Mouse (Mus musculus) left cerebral cortex, adult 11 months (tissue): ENCODE measurements at regions not wholly inside any gene's neighbourhood (a gene's known extent, or its start where the extent isn't known, plus 50 kb on each side); places are given as distances from the start of the nearest gene placed in this dataset.

ENCODE experiments used
- DNase-seq: peaks from one replicate; pipeline ENCODE4 v3.0.0; 2022; ENCODE audit warnings: low spot score

DNA sequence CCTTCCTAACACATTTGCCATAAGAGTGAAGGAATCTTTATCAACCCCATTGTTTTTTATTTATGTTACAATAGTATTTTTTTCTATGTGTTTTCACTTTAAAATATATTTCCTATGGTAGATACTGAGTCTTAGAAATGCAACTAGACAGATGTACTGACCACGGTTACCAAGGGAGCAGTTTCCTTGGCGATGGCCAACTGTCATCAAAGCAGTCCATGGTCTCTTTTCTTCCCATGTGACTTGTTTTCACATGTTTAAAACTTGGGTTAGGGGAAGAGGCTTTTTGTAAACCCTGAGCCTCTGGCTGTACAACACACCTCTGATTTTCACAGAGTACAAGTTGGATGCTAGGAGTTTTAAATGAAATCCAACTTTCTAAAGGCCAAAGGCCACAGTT, 411.9 kb upstream of the Gm765 start:
- no peak for DNase-seq

DNA sequence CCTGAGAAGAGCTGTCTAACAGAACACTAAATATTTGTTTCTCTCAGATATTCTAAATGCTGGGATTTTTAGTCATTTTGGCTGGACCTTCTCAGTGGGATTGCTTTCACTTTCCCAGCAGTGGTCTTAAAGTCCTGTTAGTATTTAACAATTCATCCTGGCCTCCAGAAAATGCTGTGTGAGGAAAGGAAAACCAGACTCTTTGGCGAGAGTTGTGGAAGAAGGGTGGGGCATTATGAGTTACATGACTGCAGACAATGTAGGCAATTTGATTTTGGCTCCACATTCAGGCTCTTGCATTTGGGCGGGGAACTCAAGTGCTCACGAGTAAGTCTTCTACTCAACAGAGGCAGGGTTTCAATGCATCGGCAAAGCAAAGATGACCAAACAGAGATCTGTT, 406.1 kb upstream of the Gm765 start:
- DNase-seq: no peak

DNA sequence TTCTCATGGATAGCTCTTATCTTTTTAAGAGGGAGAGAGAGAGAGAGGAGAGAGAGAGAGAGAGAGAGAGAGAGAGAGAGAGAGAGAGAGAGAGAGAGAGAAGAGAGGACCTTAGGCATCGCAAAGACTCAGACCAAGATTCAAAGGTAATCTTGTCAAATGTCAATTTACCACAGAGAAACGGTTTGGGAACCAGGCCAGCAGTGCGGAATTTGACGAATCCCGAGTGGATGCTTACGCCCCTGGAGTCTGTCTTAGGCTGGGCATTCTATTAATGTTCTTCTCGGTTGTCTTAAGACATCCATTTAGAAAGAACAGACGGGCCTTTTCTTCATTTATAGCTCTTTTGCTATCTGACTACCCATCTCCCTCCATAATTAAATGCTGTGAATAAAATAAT, 404.4 kb upstream of the Gm765 start:
- no peak for DNase-seq

DNA sequence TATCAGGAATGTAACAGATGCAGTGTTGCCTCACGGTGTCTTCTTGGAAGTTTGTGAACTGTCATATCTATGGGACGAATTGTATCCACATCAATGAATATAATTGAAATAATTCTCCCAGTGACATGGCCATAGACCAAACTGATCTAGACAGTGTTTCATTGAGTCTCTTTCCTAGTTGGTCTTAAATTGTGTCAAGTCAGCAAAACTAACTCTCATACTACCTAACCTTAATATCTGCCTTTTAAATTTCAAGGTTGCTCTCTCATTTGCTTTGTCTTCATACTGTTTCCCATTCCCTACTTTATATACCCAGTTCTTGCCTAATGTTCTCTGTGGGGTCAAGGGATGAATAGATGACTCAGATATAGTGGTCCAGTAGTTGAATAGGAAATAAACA, 397.9 kb upstream of the Gm765 start:
- no peak for DNase-seq

DNA sequence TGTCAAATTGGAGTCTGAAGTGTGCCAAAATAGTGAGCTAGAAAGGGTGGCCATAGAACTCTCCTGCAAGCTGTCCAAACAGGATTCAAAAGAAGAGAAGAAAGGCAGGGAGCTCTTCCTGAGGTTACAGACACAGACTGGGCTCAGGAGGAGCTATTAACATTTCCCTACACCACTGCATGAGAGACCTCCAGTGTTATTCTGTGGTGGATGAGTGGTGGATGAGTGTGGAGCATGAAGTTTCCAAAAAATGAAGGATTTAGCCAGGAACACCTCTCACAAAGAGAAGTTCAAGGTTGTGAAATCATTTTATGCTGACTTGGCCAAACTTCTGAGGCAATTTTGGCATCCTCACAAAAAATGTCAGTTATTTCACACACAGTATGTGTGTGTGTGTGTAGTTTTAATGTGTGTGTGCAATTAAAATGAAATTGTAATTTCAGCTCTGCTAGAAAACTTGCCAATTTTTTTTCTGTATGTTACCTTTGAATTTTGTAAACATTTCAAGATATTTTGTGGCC, 388.5 kb upstream of the Gm765 start:
- no peak for DNase-seq

DNA sequence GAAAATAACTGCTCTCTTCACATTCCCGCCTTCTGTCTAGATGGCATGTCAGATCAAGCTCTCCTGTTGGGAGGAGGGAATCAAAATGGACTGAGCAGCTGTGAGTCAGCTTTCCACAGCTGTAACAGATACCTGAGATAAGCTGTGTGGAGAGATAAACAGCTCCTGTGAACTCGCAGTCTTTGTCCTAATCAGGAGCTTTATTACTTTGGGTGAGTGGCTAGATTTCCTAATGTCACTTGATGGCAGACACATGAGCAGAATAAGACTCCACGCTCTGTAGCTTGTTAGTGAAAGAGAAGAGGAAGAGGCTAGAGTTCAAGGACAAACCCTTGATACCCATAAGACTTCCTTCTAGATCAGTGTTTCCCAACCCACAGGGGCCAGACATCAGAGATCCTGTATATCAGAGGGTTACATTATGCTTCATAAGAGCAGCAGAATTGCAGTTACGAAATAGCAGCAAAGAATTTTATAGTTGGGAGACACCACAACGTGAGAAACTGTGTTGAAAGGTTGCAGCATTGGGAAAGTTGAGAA, 384.1 kb upstream of the Gm765 start:
- DNase-seq: no peak

DNA sequence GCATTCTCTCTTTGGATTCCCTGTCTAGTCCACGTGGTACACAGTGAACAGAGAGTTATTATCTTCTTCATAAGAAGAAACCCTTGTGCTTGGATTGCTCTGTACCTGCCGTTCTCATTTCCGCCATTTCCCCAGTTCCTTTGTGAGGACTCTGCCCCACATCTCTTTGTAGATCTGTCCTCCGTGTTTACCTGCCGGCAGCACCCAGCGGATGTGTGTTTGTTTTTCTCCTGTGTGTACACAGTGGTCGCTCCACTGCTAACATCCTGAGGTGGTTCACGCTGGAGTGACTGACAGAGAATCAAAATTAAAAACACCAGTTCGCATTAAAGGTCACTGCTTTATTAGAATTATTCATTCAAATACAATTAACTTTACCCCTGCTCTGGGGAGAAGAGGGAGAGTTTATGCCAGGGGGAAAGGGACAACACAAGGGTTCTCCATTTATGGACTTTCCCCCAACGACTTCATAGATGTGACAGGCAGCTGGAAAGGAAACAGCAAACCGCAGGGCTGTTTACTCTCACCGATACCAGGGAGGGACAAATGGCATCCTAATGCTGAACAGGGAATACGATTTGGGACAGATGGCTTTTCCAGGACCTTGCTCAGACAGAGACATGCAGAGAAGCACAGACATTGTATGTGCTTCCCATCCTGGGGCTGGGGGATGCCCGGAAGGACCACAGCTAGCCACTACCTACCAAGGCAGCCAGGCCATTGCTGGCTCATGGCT, 362.5 kb upstream of the Gm765 start:
- no peak for DNase-seq

DNA sequence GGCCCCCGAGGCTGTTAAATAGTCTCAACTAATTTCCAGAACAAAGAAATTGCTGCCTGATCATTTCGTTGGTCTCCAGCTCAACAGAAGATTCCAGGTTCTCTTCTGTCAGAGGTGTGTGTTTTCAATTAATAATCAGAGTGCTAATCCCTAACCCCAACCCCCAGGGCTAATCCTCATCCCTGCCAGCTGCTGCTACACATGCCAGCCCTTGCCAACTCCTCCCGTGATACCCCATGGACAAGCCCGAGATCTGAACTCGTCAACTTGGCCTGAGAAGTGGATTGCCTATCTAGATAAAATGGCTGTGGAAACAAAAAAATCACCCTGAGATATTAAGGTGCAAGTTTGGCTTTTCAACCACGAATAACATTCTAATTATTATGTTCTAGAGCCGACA, 355.0 kb upstream of the Gm765 start:
- no peak for DNase-seq

DNA sequence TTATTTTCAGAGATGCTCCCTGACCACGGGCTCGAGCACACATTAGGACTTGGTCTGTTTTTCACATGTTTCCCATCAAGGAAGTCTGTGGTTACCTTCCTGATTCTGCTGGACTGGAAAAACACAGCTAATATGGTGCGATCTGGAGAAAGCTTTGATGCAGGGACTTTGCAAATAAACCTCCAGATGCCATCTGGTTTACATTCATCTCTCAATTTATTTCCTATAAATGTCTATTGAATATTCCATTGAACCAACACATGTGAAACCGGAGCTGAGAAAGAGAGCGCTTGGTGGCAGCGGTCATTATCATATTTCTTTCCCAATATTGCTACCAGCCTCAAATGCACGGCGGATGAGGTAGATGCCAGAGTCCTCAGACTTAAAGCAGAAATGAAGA, 350.9 kb upstream of the Gm765 start:
- no peak for DNase-seq

DNA sequence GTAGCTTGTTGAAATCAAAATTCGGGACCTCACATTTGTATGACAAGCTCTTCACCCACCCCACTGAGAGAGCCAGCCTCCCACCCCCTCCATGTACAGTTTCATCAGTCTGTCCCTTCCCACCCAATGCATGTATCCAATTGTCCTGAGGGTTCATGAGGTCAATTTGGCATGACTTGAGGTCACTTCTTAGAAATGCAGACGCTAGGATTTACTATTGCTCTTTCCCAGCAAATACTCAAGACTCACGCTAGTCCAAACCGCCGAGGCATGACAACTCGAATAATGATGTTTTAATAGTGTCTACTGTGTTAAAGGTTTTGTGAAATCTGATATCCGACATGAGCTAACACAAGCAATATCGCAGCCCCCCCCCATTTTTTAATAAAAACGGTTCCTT, 347.6 kb upstream of the Gm765 start:
- DNase-seq: no peak

DNA sequence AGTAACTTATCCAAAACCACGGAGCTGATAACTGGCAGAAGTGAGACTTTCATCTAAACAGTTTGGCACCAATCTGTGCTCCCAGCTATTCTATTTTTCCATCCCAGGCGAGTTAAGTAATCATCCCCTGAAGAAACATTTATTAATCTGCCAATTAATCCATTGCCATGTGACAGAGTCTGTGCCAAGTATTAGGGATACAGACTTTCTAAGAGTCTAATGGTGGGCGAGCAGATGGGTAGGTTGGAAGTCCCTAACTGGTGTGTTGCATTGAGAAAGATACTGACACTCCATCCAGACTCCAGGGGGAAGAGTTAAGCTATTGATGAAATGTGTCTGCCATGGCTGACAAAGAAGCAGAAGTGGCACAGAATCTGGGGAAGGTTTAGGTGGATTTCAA, 346.8 kb upstream of the Gm765 start:
- no peak for DNase-seq

DNA sequence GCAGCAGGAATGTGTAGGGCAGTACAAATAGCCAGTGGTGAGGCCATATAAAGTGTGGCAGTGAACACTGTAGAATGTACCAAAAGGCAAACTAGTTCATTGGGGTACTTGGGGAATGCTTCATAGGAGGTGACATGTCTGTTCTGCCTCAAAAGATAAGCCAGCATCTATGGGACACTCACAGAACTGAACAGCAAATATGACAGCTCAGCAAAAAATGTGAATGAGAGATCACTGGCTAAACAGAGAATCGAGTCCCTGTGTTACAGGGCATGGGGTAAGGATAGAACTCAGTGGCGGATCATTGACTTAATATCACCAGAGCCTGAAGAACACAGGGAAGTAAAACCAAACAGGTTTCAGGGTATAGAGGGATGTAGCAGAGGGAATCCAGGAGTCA, 346.1 kb upstream of the Gm765 start:
- no peak for DNase-seq

DNA sequence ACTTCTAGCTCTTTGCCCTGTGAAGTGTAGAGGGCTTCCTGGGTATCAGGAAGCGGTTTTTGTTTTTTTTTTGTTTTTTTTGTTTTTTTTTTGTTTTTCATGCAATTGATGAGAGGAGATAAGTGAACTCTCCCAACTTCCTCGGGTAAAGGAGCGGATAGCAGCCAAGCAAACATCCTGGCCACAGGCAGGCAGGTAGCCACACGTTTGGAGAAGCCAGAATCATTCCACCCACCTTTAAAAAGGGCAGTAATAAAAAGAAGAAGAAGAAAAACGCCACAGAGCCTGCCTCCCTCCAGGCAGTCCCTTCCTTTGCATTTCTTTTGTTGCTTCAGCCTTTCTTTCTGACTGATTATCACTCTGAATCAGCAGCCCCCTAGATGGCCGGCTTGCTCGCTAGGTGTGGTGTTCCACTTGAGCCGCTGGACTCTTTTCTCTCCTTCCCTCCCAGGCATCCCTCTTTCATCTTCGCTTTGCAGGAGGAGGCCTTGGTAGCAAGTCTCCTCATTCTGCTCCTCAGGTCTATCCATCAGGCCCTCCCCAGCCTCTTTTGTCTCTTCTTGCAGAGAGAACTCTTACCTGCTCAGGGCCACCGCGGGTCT, 323.9 kb upstream of the Gm765 start:
- DNase-seq: no peak

DNA sequence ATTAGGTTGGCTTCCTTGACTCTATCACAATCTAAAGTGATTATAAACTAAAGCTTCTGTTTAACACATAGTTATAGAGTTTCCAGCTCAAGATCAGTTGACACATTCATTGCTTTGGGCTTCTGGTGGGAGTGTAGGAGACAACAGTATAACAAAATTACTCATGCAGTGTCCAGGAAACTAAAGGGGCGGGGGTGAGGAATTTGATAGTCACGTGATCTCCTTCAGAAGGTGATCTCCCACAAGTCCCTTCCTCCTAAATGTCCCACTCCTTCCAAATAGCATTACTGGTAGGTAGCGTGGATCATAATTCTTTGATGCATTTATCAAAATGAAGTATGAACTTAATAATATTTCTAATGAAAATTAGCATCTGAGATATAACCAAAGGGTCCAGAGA, 309.3 kb upstream of the Gm765 start:
- DNase-seq: no peak

DNA sequence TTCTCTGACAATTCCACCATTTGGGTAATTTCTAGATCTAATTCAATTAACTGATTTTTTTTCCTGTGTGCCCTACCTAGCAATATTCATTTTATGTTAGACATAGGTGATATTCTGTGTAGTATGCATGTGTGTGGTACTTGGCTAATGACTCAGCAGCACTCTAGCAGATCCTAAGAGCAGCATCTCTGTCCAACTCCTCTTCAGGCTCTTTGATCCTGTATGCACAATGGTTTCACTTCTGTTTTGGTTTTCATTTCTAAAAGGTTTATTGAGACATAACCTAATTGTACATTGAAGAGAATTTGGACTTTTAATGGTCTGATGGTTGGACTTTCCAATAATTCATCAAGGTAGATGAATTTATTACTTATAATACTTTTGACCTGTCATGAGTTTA, 308.8 kb upstream of the Gm765 start:
- DNase-seq: no peak

DNA sequence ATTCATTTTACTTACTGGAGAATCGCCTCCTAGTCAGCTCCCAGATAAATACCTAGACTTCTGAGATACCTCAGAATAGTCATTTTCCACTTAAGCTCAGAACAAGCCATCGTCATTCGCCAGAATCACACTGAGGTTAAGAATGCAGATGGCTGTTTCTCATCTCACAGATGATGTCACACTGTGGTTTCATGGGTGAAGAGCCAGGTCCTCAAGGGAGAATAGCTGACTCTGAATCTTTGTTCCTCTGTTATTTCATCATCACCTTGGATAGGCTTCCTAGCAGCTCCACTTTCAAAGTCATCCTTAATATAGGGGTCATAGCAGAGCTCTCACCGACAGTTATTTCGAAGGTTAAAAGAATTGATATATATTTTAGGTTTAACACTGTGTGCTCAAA, 297.8 kb upstream of the Gm765 start:
- no peak for DNase-seq

DNA sequence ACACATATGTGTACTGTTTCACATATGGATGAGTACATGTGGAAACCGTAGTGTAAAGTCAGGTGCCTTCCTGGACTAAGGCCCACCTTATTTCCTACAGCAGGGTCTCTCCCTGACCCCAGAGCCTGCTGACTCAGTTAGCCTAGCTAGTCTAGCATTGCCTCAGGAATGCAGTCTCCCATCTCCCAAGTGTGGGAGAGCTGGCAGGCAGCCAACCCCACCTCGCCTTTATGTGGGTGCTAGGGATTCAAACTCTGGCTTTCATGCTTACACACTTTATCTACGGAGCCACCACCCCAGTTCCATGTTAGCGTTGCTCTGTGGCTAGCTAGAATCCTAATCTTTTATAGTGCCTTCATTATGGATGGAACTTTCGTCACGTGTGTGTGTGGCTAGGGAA, 293.3 kb upstream of the Gm765 start:
- no peak for DNase-seq

DNA sequence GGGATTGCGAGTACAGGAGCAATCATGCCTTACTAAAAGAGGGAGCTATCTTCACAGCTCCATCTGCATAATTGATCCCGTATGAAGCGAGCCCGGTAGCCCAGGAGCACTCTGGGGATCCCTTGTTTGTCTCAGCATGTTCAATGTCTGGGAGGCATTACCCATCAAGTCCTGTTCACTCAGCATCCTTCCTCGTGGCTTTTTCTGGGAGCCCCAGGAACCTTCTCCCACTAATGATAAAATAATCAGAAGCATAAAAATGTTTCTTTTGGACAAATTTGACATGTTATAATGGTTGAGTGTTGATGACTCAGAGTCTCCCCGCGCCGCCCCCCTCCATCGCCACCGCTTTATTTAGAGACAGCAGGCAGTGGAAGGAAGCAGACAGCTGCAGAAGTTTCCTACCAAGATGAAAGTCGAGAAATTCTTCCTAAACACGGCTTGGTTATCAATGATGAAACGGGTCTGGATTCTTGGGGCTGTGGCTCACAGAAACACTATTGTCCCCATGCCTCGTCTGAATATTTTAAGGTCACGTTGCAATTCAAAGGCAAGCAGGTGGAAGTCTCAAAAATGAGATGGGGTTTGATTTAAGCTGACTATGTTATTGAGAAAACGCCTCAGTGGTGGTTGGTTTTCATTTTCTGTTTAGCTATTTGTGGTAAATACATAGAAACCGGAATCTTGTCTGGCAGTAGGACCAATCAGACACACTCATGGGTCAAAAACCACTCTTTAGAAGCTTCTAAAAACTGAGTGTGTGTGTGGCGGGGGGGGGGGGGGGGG, 289.9 kb upstream of the Gm765 start:
- DNase-seq: peak; percentile 54

DNA sequence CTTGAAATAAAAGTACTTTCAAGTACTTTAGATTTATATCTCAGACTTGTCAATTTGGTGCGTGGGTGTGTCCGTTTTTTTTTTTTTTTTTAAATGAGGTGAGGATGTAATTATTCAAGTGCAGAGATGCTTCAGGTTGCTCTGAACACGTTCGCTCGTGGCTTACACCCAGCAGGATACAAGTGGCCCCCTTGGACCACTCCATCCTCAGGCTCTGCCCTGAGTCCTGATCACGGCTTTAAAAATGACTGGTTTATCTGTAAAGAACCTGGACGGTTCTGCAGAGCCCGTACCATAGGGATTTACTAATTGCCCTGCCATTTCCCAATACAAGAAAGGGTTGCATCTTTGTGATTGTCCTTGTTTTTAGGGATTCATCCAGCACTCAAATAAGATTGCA, 288.7 kb upstream of the Gm765 start:
- DNase-seq: no peak

DNA sequence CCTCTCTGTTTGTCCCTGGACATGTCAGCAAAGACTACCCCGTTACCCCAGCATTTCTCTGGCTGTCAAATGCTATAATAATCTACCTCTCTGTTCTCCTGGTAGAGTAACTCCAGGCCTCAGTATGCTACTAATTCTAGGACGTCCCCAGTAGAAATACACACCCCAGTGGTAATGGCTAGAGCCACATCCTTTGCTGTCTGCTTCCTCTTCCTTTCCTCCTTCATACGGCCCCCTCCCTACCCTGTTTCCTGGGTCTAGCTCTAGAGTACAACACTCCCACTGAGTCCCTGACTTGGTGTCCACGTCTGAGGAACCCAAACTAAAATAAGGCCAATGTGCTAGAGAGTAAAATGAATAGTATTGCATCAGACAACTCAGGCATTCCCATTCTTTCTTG, 287.1 kb upstream of the Gm765 start:
- no peak for DNase-seq

DNA sequence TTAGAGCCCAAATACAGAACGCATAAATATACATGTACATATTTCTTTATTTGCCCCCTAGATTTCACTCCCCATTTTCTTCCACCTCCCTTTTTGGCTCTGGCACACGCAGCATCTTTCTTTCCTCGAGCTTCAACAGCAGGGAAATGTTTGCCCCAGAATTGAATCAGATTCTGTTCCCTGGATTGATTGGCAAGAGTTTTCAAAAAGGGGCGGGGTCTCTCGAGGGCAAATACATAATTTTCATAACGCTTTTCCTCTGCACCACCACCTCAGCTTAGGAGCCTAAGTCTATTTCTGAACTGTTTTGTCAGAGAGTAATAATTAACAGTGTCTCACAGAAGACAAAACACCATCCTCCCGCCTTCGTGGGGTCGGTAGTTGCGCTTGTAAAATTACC, 283.9 kb upstream of the Gm765 start:
- no peak for DNase-seq

DNA sequence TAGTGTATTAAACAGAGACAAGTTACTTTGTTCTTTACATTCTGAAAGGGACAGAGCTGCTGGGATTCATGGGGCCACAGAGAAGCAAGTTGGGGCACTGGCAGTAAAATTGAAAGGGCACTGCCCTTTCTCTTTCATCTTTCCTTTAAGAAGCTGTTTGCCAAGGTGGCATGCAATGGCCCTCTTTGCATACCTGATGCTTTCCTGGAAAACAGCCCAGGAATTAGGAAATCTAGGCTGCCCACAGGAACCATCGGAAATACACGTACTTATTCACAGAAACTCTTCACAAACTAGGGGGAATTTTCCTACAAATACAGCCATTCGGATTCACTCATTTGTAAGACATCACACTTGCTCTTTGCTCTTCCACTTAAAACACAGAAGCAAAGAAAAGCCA, 278.3 kb upstream of the Gm765 start:
- no peak for DNase-seq

DNA sequence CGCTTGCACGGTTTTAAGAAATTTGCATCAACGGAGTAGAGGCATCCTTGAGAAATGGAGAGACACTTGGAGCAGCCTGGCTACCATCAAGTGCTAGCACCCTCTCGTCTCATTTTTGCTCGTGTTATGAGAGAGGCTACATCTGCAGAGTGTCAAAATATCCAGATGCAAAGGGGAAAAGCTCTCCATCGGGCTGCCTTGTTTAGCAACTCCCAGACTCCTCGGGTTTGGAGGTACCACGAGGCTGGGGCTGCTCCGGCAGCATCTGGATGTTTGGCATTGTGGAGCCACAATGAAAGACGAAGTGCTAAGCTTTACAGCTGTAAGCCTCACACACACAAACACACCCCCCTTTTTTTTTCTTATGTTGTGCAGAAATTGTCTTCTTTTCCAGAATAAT, 270.5 kb upstream of the Gm765 start:
- DNase-seq: no peak
